Mouse (Mus musculus) liver, embryonic 14.5 days (tissue): ENCODE results near the gene Spen. TPM values are rescaled to one million over a fixed set of nuclear protein-coding genes. Genes with fewer than 3 reads are reported as not detected.

Source experiments
- ATAC-seq: fragments of 200-750 bp; cut with Nextera tagmentation; 2 replicates; pipeline ENCODE4 v1.8.0; 2017; ENCODE audit warnings: moderate number of reproducible peaks, mild to moderate bottlenecking, moderate library complexity; ENCODE audit not compliant: insufficient read depth
- DNase-seq, 3 experiments: peaks; one replicate each; pipeline ENCODE4 v3.0.0-alpha.2; 2012 to 2013; ENCODE audit warnings: low read depth in 3 of 3, low spot score in 3 of 3
- H3K27ac ChIP-seq: fragments of 300-500 bp; sonication (generic); 2 replicates; pipeline ENCODE4 v1.5.1; 2014; ENCODE audit warnings: moderate library complexity, mild to moderate bottlenecking, control low read depth, inconsistent platforms
- H3K27me3 ChIP-seq: fragments of 300-500 bp; sonication (generic); 2 replicates; pipeline ENCODE4 v1.6.1; 2014; ENCODE audit warnings: mild to moderate bottlenecking, low read length, moderate library complexity; ENCODE audit not compliant: control insufficient read depth, insufficient read depth
- H3K36me3 ChIP-seq: fragments of 300-500 bp; sonication (generic); replicated peaks from 2 replicates; pipeline ENCODE4 v1.6.1; 2014; ENCODE audit warnings: low read depth; ENCODE audit not compliant: control insufficient read depth, insufficient read depth
- H3K4me1 ChIP-seq, 2 experiments: fragments of 200-500 bp in 1 of 2; fragments of 300-500 bp in 1 of 2; sonication (generic) in 1 of 2; replicated peaks; 2 replicates each; pipeline ENCODE4 v1.6.1; 2012 to 2014; ENCODE audit warnings: antibody characterized with exemption in 1 of 2, inconsistent platforms in 1 of 2, low read length in 1 of 2; ENCODE audit not compliant: control insufficient read depth in 2 of 2, insufficient read depth in 2 of 2
- H3K4me2 ChIP-seq: fragments of 300-500 bp; sonication (generic); 2 replicates; pipeline ENCODE4 v1.6.1; 2014; ENCODE audit warnings: low read depth, mild to moderate bottlenecking, control low read depth, moderate library complexity
- H3K4me3 ChIP-seq, 2 experiments: fragments of 200-500 bp in 1 of 2; fragments of 300-500 bp in 1 of 2; sonication (generic) in 1 of 2; 2 replicates each; pipeline ENCODE4 v1.5.1; 2012 to 2014; ENCODE audit warnings: low read depth in 2 of 2, low read length in 2 of 2, mild to moderate bottlenecking in 2 of 2, control low read depth in 1 of 2, inconsistent platforms in 1 of 2, moderate library complexity in 1 of 2; ENCODE audit not compliant: insufficient read depth in 1 of 2
- H3K9ac ChIP-seq: fragments of 300-500 bp; sonication (generic); replicated peaks from 2 replicates; pipeline ENCODE4 v1.6.1; 2014; ENCODE audit warnings: mild to moderate bottlenecking, control low read depth, moderate library complexity
- H3K9me3 ChIP-seq: fragments of 300-500 bp; sonication (generic); 2 replicates; pipeline ENCODE4 v1.6.1; 2016; ENCODE audit warnings: low read length, mixed read lengths; ENCODE audit not compliant: control insufficient read depth
- CTCF ChIP-seq: IDR thresholded peaks from 2 replicates; pipeline ENCODE4 v1.5.1; 2016; ENCODE audit warnings: antibody characterized with exemption, low read depth, control low read depth
- EP300 ChIP-seq: IDR thresholded peaks from 2 replicates; pipeline ENCODE4 v1.6.1; 2016; ENCODE audit warnings: antibody characterized with exemption, low read depth
- WGBS: fragments of 180-500 bp; shearing (Covaris S2); extraction: QIAGEN DNeasy Blood & Tissue Kit; methylation state at CpG from one replicate; pipeline ENCODE4 v1.1.7; 2014; ENCODE audit not compliant: insufficient replicate concordance; 5-methylcytosine and 5-hydroxymethylcytosine counted together
- polyA plus RNA-seq, 2 experiments: library from polyadenylated mRNA; depleted of rRNA in 1 of 2; stranded (reverse) in 1 of 2; unstranded in 1 of 2; fragments of >200 nt; fragmentation: Nextera tagmentation in 1 of 2; extraction: Ambion mirVana in 1 of 2; gene quantifications; 2 replicates each; pipeline versions ENCODE4 v1.2.1 to v1.2.3; 2012 to 2014

Spen gene
- polyA plus RNA-seq, 2 experiments = 3.4 to 4.0 TPM

- H3K4me3 ChIP-seq = no peak overlapping the region
- no peak for TF ChIP-seq EP300
- no peak for TF ChIP-seq CTCF
- H3K4me1 ChIP-seq = no peaks in the 10 kb centered on the region
- no peak overlapping the region for H3K9ac ChIP-seq
- WGBS = 94% methylated on average over 8 of the region's 8 CpGs
- H3K4me2 ChIP-seq = no peak overlapping the region
- H3K36me3 ChIP-seq = peaks cover 87% of the 10 kb centered on the region
- no peak overlapping the region for H3K27ac ChIP-seq
- DNase-seq (no peak), ATAC-seq (no peak)
- no peaks in the 10 kb centered on the region for H3K27me3 ChIP-seq
- peaks cover 11% of the 10 kb centered on the region for H3K9me3 ChIP-seq
These were observed 59.0 kb downstream of the Spen start for GRCm38 (mm10) chr4:141479411-141479810.

GRCm38 (mm10) chr4:141478794-141479193 lies 59.6 kb downstream of the Spen start:
- Histone ChIP-seq H3K27ac (no peak overlapping the region), H3K4me3 (no peak overlapping the region), H3K27me3 (no peaks in the 10 kb centered on the region), H3K36me3 (peaks cover 89% of the 10 kb centered on the region), H3K9me3 (peaks cover 11% of the 10 kb centered on the region), H3K4me1 (no peaks in the 10 kb centered on the region), H3K9ac (no peak overlapping the region), H3K4me2 (no peak overlapping the region)
- TF ChIP-seq CTCF = no peak
- no peak for TF ChIP-seq EP300
- no peak for ATAC-seq
- 97% methylated on average over 32 of the region's 32 CpGs for WGBS
- DNase-seq = no peak

- H3K4me1 ChIP-seq = no peaks in the 10 kb centered on the region
- H3K9me3 ChIP-seq = peaks cover 11% of the 10 kb centered on the region
- H3K27ac ChIP-seq = no peak overlapping the region
- TF ChIP-seq CTCF (no peak), EP300 (no peak)
- DNase-seq (no peak), ATAC-seq (no peak)
- H3K4me2 ChIP-seq = no peak overlapping the region
- WGBS = 90% methylated on average over 23 of the region's 23 CpGs
- no peaks in the 10 kb centered on the region for H3K27me3 ChIP-seq
- H3K36me3 ChIP-seq = peaks cover 89% of the 10 kb centered on the region
- no peak overlapping the region for H3K9ac ChIP-seq
- no peak overlapping the region for H3K4me3 ChIP-seq
These were observed 60.2 kb downstream of the Spen start for GRCm38 (mm10) chr4:141478225-141478624.

DNA sequence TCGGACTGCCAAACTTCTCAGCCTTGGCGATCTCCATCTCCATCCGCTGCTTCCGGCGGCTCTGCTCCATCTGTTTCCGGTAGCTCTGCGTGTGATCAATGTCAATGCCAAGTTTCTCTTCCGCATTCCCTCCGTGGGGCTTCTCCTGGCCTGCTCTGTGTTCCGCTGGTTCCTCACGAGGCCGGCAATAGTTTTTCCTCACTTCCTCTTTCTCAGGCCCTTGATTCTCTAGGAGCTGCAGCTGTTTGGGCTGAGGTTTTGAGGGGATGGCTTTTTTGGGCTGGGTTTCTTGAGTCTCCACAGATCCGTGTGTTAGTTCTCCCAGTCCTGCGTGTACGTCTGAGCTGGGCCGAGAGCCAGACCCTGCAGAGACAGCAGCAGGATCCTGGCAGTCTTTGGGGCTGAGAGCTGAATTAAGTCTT lies 60.7 kb downstream of the Spen start:
- no peak overlapping the region for H3K4me3 ChIP-seq
- no peaks in the 10 kb centered on the region for H3K27me3 ChIP-seq
- H3K27ac ChIP-seq = no peak overlapping the region
- H3K4me1 ChIP-seq = no peaks in the 10 kb centered on the region
- ATAC-seq (no peak), DNase-seq (peak; percentile 12 to 42 (median 16))
- 65% methylated on average over 16 of the region's 16 CpGs for WGBS
- H3K9me3 ChIP-seq = peaks cover 11% of the 10 kb centered on the region
- H3K9ac ChIP-seq = no peak overlapping the region
- H3K4me2 ChIP-seq = no peak overlapping the region
- peaks cover 89% of the 10 kb centered on the region for H3K36me3 ChIP-seq
- no peak for TF ChIP-seq EP300

- Histone ChIP-seq H3K9ac (no peak overlapping the region), H3K9me3 (peaks cover 11% of the 10 kb centered on the region), H3K4me1 (no peaks in the 10 kb centered on the region), H3K4me2 (no peak overlapping the region), H3K27me3 (no peaks in the 10 kb centered on the region), H3K27ac (no peak overlapping the region), H3K4me3 (no peak overlapping the region), H3K36me3 (peaks cover 79% of the 10 kb centered on the region)
- 90% methylated on average over 19 of the region's 19 CpGs for WGBS
- DNase-seq (no peak), ATAC-seq (no peak)
- TF ChIP-seq EP300 = no peak
- peak; percentile 11; the same call in 1 of the 2 replicates for TF ChIP-seq CTCF
These were observed 64.0 kb downstream of the Spen start for GRCm38 (mm10) chr4:141474431-141474830.
